Mouse (Mus musculus) erythroid progenitor cell, adult 5-6 weeks (primary cell): ENCODE measurements around the gene Lonp2. TPM values are rescaled to one million over a fixed set of nuclear protein-coding genes. Genes with fewer than 3 reads are reported as not detected.
A peak's percentile ranks its signal among the peaks of the same experiment; 100 is the strongest.

Experiments
- ATAC-seq: replicated peaks from 2 replicates; pipeline ENCODE4 v1.8.0; 2016; ENCODE audit warnings: moderate number of reproducible peaks, mild to moderate bottlenecking, moderate TSS enrichment, inconsistent platforms; ENCODE audit not compliant: poor library complexity, low FRiP score, severe bottlenecking
- total RNA-seq, 2 experiments: library from RNA; stranded (forward) in 1 of 2; stranded (reverse) in 1 of 2; fragments of 150-400 nt in 1 of 2; fragments of 186-747, 209-891 nt in 1 of 2; gene quantifications; 2 replicates each; pipeline versions ENCODE4 v1.2.3 to v1.2.4; 2015 to 2017; ENCODE audit warnings: low replicate concordance in 2 of 2

Gene Lonp2
- total RNA-seq, 2 experiments from 2014 or later, result 13.4 to 31.9 TPM

- ATAC-seq, result no peak
These were observed 81.5 kb downstream of the Lonp2 start for GRCm38 (mm10) chr8:86705317-86705716.

- no peak for ATAC-seq
These were observed 82.9 kb downstream of the Lonp2 start for GRCm38 (mm10) chr8:86706756-86707155.

GRCm38 (mm10) chr8:86707873-86708272 lies 84.0 kb downstream of the Lonp2 start:
- ATAC-seq, result peak; percentile 31; the same call in 1 of the 2 replicates

- no peak for ATAC-seq
These were observed 88.8 kb downstream of the Lonp2 start for GRCm38 (mm10) chr8:86712594-86712993.

DNA sequence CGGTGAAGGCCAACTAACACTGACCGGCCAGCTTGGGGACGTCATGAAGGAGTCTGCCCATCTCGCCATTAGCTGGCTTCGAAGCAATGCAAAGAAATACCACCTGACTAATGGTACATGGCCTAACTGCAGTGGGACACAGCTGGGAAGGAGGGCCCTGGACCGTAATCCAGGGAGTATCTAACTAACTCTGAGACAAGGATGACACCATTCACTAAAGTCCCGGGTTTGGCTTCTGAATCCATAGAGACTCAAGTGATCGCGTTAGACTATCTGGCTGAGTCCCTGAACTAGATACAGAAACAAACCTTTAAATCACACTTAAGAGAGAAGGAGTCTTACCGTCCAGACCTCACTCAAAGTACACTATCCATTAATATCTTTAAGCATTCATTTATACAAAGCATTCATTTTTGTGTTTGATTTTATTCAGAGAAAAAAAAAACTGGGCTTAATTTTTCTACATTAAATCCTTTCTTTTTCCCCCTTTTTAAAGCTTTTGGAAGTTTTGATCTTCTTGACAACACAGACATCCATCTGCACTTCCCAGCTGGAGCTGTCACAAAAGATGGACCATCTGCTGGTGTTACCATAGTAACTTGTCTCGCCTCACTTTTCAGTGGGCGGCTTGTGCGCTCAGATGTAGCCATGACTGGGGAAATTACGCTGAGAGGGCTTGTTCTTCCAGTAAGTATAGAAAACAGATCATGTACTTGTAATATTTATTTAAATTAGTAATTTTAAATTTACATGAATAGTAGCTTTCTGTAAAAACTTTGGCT lies 89.8 kb downstream of the Lonp2 start:
- ATAC-seq, result no peak

- no peak for ATAC-seq
These were observed 94.6 kb downstream of the Lonp2 start for GRCm38 (mm10) chr8:86718332-86718994.

- no peak for ATAC-seq
These were observed 95.5 kb downstream of the Lonp2 start for GRCm38 (mm10) chr8:86719368-86719767.

DNA sequence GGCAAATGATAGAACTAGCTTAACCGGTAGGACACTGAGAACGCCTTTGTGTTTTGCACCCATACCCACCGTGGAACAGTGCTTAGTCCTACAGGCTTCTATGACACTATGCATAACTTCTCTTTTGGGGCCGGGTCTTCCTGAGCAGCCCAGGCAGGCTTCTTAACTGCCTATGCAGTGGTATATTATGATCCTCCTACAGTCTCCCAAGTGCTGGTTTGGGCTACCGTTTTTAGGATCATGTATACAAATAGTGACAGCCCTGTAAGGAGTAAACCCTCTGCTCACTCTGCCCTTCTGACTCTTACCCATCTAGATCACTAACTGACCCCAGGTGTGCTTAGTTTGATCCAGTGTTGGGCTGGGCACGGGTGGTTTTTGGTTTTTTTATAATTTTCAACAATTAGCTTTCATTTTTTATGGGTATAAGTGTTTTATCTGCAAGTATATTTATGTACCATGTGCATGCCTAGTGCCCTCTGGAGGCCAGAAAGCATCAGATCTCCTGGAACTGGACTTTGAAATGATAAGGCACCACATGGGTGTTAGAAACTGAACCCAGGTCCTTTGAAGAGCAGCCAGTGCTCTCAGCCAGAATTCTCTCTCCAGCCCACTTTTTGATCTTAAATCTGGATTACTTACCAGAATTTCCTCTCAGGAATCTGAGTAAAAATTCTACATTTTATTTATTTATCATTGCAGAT lies 97.1 kb downstream of the Lonp2 start:
- no peak for ATAC-seq

GRCm38 (mm10) chr8:86721490-86721889 lies 97.6 kb downstream of the Lonp2 start:
- ATAC-seq, result no peak

DNA sequence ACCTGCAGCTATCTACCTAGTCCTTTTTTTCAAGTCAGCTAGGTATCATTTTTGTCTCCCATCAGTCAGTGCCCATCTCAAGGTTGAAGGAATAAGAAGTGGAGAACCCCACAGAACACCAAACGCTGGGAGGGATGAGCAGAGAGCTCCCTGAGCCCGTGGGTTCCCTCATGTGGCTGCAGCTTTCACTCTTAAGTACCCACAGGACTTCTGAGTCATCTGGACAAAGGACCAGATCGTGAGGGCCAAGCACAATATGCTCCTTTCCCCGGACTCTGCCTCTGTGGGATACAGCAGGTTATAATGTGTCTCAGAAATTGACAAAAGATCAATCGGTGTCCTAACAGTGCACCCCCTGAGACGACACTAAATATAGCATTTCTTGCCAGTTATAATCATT lies 103.1 kb downstream of the Lonp2 start:
- no peak for ATAC-seq

DNA sequence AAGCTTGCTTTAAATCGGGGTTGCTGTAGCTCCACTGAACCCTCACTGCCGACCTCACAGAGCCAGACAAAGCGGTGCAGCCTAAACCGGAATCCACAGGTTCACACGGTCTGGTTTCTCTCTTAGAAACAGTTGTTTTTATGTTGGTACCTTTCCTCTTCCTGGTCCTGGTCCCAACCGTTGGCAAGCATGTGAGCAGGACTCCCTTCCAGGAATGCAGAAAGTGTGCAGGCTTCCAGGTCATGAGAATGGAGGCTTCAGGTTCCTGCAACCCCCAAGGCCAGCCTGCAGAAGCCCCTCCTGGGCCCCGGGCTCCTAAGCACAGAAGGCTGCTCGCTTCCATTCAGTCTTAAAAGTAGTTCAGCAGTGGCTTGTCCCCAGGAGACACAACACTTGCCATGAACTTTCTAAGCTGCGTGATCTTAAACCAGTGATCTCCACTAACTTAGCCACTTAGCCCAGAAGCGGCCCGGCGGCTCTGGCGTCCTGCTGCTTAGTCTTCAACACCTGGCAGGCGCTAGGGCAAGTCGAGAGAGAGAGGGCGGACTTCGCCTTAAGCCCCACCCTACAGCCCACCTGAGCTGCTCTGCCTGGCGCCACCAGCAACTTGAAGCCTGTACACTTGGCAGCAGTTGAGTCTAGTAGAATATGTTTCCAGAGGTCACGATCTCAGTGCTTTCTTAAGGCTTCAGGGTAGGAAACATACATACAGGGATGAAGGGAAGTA lies 104.5 kb downstream of the Lonp2 start:
- ATAC-seq, result 0 out of 2 replicates have a peak, but pooled peaks have one; percentile 48

- no peak for ATAC-seq
These were observed 106.5 kb downstream of the Lonp2 start for GRCm38 (mm10) chr8:86730303-86730702.

GRCm38 (mm10) chr8:86730860-86731259 lies 107.0 kb downstream of the Lonp2 start:
- no peak for ATAC-seq

DNA sequence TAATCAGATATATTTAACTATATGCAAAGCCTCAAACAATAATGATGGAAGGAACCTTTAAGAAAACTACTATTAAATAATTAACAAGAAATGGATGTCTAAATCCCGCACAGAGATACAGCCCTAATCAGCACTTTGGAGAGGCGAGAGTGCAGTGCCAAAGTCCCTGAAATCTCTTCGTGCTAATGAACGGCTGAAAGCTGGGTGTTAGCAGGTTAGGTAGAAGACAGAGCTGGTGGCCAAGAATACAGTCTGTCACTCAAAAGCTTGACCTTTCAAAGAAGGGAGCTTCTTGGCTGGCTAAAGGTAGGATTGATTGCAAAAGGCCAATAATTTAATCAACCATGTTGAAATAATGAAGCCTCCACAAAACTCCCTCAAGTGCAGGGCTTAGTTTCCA lies 110.3 kb downstream of the Lonp2 start:
- ATAC-seq, result no peak

- no peak for ATAC-seq
These were observed 111.1 kb downstream of the Lonp2 start for GRCm38 (mm10) chr8:86734954-86735353.

- ATAC-seq, result no peak
These were observed 111.7 kb downstream of the Lonp2 start for GRCm38 (mm10) chr8:86735446-86736111.

DNA sequence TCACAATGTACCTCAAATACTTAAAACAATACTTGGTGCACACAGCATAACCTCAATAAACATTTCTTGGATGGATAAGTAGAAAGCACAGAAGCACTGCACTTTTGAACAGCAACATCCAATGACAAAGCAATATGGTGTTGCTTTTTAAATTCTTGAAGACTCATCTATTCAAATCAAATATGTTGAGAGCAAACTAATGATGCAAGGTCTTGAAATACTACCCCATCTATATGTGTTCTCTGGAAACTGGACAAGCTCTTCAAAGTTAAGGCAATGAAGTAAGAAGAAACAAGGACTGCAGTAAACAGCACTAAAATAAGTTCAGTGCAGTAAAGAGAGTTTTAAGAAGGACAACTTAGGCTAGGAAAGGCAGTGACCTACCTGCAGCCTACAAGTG lies 117.1 kb downstream of the Lonp2 start:
- no peak for ATAC-seq

GRCm38 (mm10) chr8:86741627-86742026 lies 117.8 kb downstream of the Lonp2 start:
- ATAC-seq, result no peak

DNA sequence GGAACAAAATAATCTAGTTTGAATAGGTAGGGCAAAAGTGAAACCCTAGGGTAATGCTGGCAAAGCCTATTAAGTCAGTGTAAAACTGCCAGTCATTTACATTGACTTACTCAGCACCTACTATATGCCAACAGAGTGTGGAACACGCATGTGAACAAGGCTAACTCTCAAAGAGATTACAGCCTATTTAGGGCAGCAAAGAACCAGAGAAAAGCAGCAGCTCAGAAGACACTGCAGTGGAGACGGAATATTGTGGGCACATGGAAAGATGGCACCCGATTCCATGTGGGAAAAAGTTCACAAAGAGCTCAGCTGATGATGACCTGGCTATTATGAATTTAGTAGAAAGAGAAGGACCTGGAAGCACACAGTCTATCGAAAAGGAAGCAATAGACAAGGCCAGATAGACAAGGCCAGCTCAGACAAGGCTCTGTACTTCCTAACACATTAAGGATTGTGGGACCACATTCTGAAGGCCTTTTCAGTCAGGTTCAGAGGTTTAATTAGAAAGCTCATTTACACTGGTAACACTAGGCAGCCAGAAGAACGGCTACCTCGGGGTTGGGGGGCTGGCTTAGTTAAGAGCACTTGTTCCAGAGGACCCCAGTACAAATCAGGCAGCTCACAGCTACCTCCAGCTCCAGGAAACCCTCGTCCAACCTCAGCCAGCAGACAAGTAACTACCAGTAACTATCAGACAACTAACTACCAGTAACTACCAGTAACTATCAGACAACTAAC lies 118.9 kb downstream of the Lonp2 start:
- ATAC-seq, result no peak
